Mouse (Mus musculus) sigmoid colon, adult 10 weeks (tissue): ENCODE data around the gene Cfap54. TPM values are rescaled to one million over a fixed set of nuclear protein-coding genes. Genes with fewer than 3 reads are reported as not detected.

Source experiments
- polyA plus RNA-seq: library from polyadenylated mRNA; stranded (reverse); fragments of 350-450 nt; fragmentation: Illumina TruSeq; extraction: RNeasy Lipid Tissue Mini Kit (QIAGEN cat#74804); gene quantifications from one replicate; pipeline ENCODE4 v1.2.3, GENCODE M21; 2014; ENCODE audit warnings: low read depth, low replicate concordance

The Cfap54 gene
- polyA plus RNA-seq = 0.47 TPM

DNA sequence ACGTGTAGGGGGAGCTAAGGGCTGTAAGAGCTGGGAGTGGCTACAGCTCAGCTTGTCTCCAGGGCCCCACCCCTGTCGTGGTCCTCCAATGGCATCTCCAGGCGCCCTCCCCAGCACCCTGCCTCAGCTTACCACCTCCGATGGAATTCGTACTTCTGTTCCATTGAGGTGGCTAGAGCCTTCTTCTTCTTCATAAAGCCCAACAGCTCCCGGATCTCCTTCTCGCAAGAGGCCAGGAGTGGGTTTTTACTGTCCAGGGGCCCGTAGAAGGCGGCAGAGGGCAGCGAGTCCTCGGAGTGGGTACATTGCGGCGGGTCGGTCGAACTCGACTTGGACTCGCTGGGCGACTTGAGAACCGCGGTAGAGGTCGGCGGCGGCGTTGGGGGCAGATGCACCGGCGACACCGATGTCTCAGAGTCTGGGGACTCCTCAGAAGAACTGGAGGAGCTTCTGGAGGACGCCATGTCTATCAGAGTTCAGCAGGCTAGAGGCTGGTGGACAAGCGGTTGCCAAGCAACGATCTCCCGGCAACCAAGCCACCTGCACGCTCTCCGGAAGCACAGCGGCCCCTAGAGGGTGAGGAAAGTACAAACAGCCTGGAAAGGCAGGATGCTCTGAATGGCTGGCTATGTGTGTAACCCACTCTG lies at the start of gene Cfap54:
TSS of gene Cfap54 (minus strand) at position 486 of the 647 bp plus-strand sequence.

Other genes with a start within 250 kb of the Cfap54 start
- 35.5 TPM for gene Cdk17, start 79.3 kb upstream of the Cfap54 start, polyA plus RNA-seq
- 11.3 TPM for gene Elk3, start 229.5 kb upstream of the Cfap54 start, polyA plus RNA-seq